Mouse (Mus musculus) spleen, adult 2 months (tissue): ENCODE data around the gene Acot4. TPM values are rescaled to one million over a fixed set of nuclear protein-coding genes. Genes with fewer than 3 reads are reported as not detected.
"Not testable (repeated sequence)": the region's sequence is repeated elsewhere in the genome, so short reads cannot be mapped to it uniquely, and the experiment has no call there.

ENCODE experiments used
- DNase-seq, 2 experiments: peaks; one replicate each; pipeline versions ENCODE4 v3.0.0 to v3.0.0-alpha.2; 2012 to 2021; ENCODE audit warnings: low spot score in 2 of 2, low read depth in 1 of 2
- H3K27ac ChIP-seq: fragments of 200-500 bp; 2 replicates; pipeline ENCODE4 v1.5.1; 2012; ENCODE audit warnings: low read length, inconsistent platforms; ENCODE audit not compliant: insufficient read depth
- H3K27me3 ChIP-seq: fragments of 200-500 bp; 2 replicates; pipeline ENCODE4 v1.6.1; 2012; ENCODE audit warnings: mild to moderate bottlenecking, moderate library complexity, low read length, inconsistent platforms; ENCODE audit not compliant: control insufficient read depth, insufficient read depth
- H3K36me3 ChIP-seq: fragments of 200-500 bp; 2 replicates; pipeline ENCODE4 v1.6.1; 2012; ENCODE audit warnings: mild to moderate bottlenecking, low read length, inconsistent platforms; ENCODE audit not compliant: control insufficient read depth, insufficient read depth
- H3K4me1 ChIP-seq: fragments of 200-500 bp; 2 replicates; pipeline ENCODE4 v1.6.1; 2011; ENCODE audit warnings: inconsistent platforms; ENCODE audit not compliant: control insufficient read depth, insufficient read depth, insufficient read length
- H3K4me3 ChIP-seq: fragments of 200-500 bp; 2 replicates; pipeline ENCODE4 v1.5.1; 2011; ENCODE audit warnings: mild to moderate bottlenecking, inconsistent platforms; ENCODE audit not compliant: insufficient read depth, insufficient read length; ENCODE audit errors: extremely low read depth
- CTCF ChIP-seq: fragments of 200-500 bp; IDR thresholded peaks from 2 replicates; pipeline ENCODE4 v1.5.1; 2011; ENCODE audit warnings: mild to moderate bottlenecking, inconsistent platforms; ENCODE audit not compliant: insufficient read depth, insufficient read length, insufficient replicate concordance; ENCODE audit errors: extremely low read depth
- POLR2A ChIP-seq: fragments of 200-500 bp; IDR thresholded peaks from 2 replicates; pipeline ENCODE4 v1.6.1; 2011; ENCODE audit warnings: low read depth, low read length, inconsistent platforms
- WGBS: fragments of 180-500 bp; shearing (Covaris S2); methylation state at CpG from one replicate; pipeline ENCODE4 v1.1.7; 2018; 5-methylcytosine and 5-hydroxymethylcytosine counted together
- polyA plus RNA-seq: library from polyadenylated mRNA; depleted of rRNA; stranded (reverse); fragments of >200 nt; gene quantifications from 2 replicates; pipeline ENCODE4 v1.2.3, GENCODE M21; 2012; rRNA removed

Gene Acot4
- polyA plus RNA-seq, 1 experiment = 0.36 TPM

DNA sequence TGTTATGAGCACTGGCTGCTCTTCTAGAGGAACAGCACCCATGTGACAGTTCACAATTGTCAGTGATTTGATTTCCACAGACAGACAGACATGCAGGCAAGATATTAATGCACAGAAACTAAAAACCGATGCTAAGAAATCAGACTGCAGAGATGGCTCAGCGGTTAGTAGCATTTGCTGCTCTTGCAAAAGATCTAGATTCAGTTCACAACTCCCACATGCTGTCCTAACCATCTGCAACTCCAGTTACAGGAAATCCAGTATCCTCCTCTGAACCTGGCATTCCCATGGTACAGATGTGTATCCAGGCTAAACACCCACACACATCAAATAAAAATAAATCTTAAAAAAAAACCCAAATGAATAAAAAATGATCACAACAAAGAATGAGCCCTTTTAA lies 33.5 kb downstream of the Acot4 start:
- no peak for TF ChIP-seq POLR2A
- TF ChIP-seq CTCF = no peak
- Histone ChIP-seq H3K36me3 (no peaks in the 10 kb centered on the region), H3K27me3 (peaks cover 2% of the 10 kb centered on the region; the same call in 1 of the 2 replicates), H3K27ac (no peak overlapping the region), H3K4me3 (no peak overlapping the region), H3K4me1 (no peaks in the 10 kb centered on the region)
- WGBS = 83% methylated on average over 2 of the region's 2 CpGs
- DNase-seq = no peak

DNA sequence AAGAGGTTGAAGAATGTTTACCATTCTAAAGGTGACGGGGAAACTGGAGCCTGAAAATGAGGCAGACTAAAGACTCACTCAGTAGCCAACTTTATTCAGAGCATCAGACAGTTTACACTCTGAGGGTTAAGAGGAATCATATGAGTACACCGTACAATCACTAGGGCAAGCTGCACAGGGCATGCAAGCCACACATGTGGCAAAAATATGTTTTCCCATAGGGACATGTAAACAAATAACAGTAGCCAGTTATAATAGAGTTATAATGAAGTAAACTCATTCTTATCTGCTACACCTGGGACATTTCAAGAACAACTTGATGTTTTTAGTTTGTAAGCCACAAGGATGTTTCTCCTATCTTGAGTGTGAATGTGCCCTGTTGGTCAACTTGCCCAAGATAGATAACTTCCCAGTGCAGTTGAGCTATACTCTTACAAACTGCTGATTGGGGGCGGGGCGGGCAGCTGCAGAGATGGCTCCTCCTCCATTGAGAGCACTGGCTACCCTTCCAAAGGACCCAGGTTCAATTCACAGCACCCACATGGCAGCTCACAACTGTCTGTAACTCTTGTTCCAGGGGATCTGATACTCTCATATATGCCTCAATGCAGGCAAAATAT lies 39.3 kb downstream of the Acot4 start:
- H3K27ac ChIP-seq = no peak overlapping the region
- TF ChIP-seq POLR2A (no peak), CTCF (no peak)
- H3K4me3 ChIP-seq = no peak overlapping the region
- DNase-seq = no peak
- WGBS = 93% methylated on average over 4 of the region's 4 CpGs
- H3K4me1 ChIP-seq = no peaks in the 10 kb centered on the region
- no peaks in the 10 kb centered on the region for H3K36me3 ChIP-seq
- no peaks in the 10 kb centered on the region for H3K27me3 ChIP-seq

DNA sequence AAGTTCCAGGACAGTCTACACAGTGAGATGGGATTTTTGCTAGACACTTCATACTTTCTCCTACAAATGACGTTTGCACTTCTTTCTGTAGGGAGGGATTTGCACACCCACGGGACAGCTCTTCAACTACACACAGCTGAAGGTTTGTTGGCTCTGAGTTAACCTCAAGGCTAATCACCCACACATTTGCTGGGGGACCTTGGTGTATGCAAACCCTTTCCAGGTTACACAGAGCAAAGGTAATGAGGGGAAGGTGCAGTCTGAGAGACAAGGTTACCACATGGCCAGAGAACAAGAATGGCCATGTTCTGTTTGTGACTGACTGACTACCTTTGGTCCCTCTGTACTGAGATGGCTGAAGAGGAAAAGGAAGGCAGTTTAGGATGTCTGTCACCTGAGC lies 45.7 kb downstream of the Acot4 start:
- H3K27me3 ChIP-seq = no peaks in the 10 kb centered on the region
- no peak overlapping the region for H3K27ac ChIP-seq
- H3K36me3 ChIP-seq = no peaks in the 10 kb centered on the region
- DNase-seq = no peak
- no peaks in the 10 kb centered on the region for H3K4me1 ChIP-seq
- H3K4me3 ChIP-seq = no peak overlapping the region
- 89% methylated on average over 2 of the region's 2 CpGs for WGBS
- no peak for TF ChIP-seq POLR2A
- no peak for TF ChIP-seq CTCF

DNA sequence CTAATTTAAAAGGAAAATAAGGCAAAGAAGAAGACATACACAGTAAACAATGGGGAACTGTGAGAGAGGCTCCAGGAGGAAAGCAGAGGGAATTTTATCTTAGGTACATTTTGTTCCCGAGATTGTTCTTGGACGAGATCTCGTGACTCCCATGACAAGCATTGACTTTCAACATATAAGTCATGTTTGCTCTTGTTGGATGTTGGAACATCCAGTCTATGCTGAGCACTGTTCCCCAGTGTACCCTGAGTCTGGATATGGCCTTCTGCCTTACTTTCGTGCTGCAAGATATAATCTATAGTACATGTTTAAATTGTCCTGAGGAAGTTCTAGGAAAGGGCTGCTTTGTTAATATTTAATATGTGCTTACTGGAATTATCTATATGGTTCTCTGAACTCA lies 46.4 kb downstream of the Acot4 start:
- Histone ChIP-seq H3K27ac (no peak overlapping the region), H3K4me1 (no peaks in the 10 kb centered on the region), H3K27me3 (no peaks in the 10 kb centered on the region), H3K4me3 (no peak overlapping the region), H3K36me3 (no peaks in the 10 kb centered on the region)
- TF ChIP-seq POLR2A (no peak), CTCF (no peak)
- WGBS = 90% methylated on average over 4 of the region's 4 CpGs
- DNase-seq = no peak

DNA sequence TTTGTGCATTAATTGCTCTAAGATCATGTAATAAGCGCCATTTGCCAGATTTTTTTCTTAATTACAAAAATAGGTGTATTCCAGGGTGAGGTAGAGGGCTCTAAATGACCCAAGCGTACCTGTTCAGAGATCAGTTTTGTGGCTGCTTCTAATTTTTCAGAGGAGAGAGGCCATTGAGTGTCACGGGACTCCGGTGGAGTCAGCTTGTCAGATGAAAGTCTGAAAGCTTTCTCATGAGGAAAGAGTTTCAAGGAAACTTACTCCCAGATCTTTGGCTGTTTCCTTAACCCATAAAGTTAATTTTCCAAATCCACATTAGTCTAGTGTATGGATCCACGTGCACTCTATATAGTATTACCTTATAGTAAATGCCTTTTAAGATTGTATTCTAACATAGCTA lies 56.5 kb downstream of the Acot4 start:
- H3K4me3 ChIP-seq, DNase-seq, H3K27ac ChIP-seq, H3K4me1 ChIP-seq, H3K27me3 ChIP-seq, H3K36me3 ChIP-seq: not testable (repeated sequence)
- WGBS = 93% methylated on average over 5 of the region's 5 CpGs

Other genes with a start within 250 kb of the Acot4 start
- gene Numb, start 116.4 kb upstream of the Acot4 start, polyA plus RNA-seq = 24.5 and 32.8 TPM in 2 replicates
- gene Riox1, start 87.8 kb upstream of the Acot4 start, polyA plus RNA-seq = 12.5 and 21.6 TPM in 2 replicates
- gene Heatr4, start 53.5 kb upstream of the Acot4 start, polyA plus RNA-seq = not detected in 2 replicates
- 9.2 and 14.2 TPM in 2 replicates for gene Acot2, start 50.5 kb upstream of the Acot4 start, polyA plus RNA-seq
- gene Acot1, start 28.9 kb upstream of the Acot4 start, polyA plus RNA-seq = 2.2 and 2.8 TPM in 2 replicates
- not detected in 2 replicates for gene Gm49366, start 556 bp downstream of the Acot4 start, polyA plus RNA-seq
- gene Acot3, start 13.8 kb downstream of the Acot4 start, polyA plus RNA-seq = not detected in 2 replicates
- not detected in 2 replicates for gene Acot5, start 30.9 kb downstream of the Acot4 start, polyA plus RNA-seq
- 0.57 and 0.88 TPM in 2 replicates for gene Acot6, start 62.3 kb downstream of the Acot4 start, polyA plus RNA-seq
- gene Dnal1, start 76.0 kb downstream of the Acot4 start, polyA plus RNA-seq = 0.49 and 0.88 TPM in 2 replicates
- gene Pnma1, start 110.1 kb downstream of the Acot4 start, polyA plus RNA-seq = 0.21 and 0.40 TPM in 2 replicates
- gene Elmsan1, start 180.5 kb downstream of the Acot4 start, polyA plus RNA-seq = 30.6 and 36.4 TPM in 2 replicates
- 2.8 and 4.2 TPM in 2 replicates for gene Ptgr2, start 246.9 kb downstream of the Acot4 start, polyA plus RNA-seq